Mouse (Mus musculus) 3T3-L1 (cell line): ENCODE measurements at regions not wholly inside any gene's neighbourhood (a gene's known extent, or its start where the extent isn't known, plus 50 kb on each side); places are given as distances from the start of the nearest gene placed in this dataset.

ENCODE experiments used
- DNase-seq: peaks from one replicate; pipeline ENCODE4 v3.0.0-alpha.2; 2015; ENCODE audit warnings: low read depth, low spot score

DNA sequence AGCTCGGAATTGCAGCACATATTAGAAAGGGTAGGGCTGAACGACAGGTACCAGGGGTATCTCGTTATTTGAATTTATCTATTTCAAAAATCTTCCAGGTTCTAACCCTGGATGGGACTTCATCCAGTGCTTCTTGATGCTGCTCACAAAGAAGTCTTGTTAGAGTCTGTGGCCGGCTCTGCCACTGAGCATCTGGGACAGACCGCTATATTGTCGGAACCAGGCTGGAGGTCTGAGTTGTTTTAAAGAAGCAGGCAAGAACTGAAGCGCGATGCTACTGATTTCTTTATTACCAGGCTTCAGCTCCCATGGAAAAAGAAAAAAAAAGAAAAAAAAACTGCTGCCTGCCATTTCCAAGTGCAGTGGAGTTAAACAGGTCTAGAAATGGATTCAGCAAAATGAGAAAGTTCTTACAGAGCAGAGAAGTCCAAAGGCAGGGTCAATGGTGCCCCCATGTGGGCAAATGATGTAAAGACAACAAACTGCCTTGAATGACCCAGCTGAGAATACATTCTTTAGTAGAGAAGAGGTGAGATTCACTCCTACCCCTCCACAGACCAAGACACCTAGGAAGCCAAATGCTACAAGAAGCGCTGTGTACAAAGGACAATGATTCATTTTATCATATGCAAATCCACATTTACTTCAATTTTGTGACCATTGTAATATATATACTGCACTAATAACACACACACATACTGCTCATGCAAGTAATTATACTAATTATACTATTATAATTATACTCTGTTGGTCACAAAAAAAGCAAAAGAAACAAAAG is 106.2 kb upstream of the Gcfc2 start:
- DNase-seq, result peak; percentile 69

GRCm38 (mm10) chr6:81818573-81818972 is 104.9 kb upstream of the Gcfc2 start:
- no peak for DNase-seq

DNA sequence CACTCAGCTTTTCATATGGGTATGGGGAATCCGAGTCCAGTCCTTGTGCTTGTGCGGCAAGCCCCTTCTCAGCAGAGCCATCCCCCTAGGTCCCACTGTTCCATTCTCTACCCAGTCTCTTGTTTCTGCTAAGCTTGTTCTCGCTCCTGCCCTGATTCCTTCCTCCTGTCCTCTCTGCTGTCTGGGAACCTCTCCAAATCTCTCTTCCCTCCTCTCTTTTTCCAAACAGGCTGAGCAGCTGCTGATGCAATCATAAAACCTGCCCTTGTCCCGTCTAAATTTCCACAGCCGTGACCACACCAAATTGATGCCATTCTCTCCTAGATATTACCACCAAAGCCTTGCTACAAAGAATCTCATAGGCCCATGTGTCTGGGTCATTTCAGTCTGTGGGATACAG is 103.4 kb upstream of the Gcfc2 start:
- DNase-seq, result no peak

DNA sequence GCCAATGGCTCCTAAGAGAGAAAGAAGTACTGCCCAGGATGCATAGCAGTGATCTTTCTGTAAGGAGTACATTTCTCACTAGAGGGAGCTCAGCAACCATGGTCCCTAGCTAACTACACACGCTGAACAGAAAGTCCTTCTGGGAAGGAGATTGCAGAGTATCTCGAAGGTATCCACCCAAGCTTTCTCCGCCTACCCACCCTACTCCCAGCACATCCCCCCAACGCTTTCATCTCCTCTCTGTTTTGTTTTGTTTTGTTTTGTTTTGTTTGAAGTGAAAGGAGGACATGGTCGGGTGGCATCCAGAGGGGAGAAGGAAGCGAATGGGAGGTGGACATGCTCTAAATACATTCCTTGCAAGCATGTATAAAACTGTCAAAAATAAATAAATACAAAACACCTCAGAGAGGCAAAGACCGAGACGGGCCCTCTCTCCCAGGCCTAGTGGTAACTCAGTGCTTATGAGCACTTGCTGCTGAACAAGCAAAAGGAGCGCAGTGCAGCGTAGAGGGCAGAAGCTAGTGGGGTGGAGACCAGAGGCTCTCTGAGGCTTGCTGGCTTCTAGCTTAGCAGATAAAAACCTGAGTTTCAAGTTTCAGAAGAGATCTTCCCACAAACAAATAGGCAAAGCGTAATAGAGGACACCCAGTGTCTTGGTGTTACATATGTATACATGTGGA is 83.9 kb upstream of the Gcfc2 start:
- DNase-seq, result peak; percentile 57

DNA sequence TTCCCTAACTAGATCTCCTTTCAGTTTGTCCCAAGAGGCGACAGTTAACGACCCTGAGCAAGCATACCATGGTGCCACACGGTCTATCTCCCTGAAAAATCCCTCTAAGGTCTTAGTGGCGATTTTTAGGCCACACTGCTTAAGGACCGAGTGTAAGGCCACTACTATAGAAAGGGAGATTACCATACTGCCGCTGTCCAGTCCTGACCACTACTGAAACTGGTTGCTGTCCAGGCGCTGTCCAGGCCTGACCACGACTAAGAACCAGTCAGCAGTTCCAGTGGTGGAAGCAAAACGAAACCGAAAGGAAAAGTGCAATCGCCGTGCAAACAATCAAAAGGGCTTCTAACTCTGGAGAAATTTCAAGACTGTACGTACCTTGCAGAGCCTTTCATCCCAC is 55.3 kb upstream of the Gcfc2 start:
- DNase-seq, result peak; percentile 33
